Mouse (Mus musculus): ENCODE data around the gene Glyatl3.
A peak's percentile ranks its signal among the peaks of the same experiment; 100 is the strongest.

The Glyatl3 gene

GRCm38 (mm10) chr17:40914250-40914649, at the start of gene Glyatl3:
Gene Glyatl3 (minus strand): TSS chr17:40914350.
- DNase-seq (ENCODE audit: low read depth, low spot score) = no peak

- DNase-seq (ENCODE audit: low read depth, low spot score) = peak; percentile 6
Observed at GRCm38 (mm10) chr17:40948518-40948917, 34.4 kb upstream of the Glyatl3 start.

GRCm38 (mm10) chr17:40934420-40935231, 20.5 kb upstream of the Glyatl3 start, which contains the start of the genes Mut and Cenpq:
Gene Mut (plus strand): TSS chr17:40934685.
Gene Cenpq (minus strand): TSS chr17:40935047.
- peak; percentile 100 for DNase-seq (ENCODE audit: low read depth, low spot score)

DNA sequence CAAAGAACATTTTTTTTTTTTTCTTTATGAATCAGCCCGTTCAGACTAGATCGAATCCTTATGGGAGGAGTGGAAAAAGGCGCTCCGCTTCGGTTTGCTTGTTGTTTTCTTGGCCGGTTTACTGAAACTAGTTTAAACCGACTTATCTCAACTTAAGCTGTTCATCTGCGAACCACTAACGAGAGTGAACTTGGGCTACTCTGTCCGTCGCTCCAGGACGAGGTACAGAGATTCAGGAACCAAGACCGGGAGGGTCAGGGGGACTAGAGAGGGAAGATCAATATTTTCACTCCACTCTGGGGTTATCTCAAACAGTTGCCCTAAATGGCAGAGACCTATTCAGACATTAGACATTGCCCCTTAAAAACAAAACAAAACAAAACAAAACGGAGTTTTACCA, 19.8 kb upstream of the Glyatl3 start:
- DNase-seq (ENCODE audit: low read depth, low spot score) = no peak

GRCm38 (mm10) chr17:40915499-40915898, 1.3 kb upstream of the Glyatl3 start:
- no peak for DNase-seq (ENCODE audit: low read depth, low spot score)

DNA sequence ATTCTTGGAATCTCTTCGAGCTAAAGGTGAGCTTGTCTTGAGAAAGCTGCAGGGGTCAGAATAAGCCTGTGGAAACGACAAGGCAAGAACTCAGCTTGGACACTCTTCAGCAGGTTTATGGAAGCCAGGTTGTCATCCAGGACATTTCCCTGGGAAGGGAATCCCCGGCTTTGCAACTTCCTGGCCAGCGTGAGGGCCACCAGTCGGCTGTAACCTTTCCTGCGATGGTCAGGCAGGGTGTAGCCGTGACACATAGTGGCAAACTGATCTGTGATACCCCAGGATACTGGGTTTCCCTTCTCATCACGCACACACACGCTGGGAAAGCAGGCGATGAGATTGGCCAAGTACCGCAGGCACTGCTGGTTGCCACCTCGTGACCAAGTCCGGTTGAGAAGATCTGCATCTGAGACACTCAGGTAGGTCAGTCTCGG, 9.4 kb downstream of the Glyatl3 start:
- peak; percentile 51 for DNase-seq (ENCODE audit: low read depth, low spot score)

DNA sequence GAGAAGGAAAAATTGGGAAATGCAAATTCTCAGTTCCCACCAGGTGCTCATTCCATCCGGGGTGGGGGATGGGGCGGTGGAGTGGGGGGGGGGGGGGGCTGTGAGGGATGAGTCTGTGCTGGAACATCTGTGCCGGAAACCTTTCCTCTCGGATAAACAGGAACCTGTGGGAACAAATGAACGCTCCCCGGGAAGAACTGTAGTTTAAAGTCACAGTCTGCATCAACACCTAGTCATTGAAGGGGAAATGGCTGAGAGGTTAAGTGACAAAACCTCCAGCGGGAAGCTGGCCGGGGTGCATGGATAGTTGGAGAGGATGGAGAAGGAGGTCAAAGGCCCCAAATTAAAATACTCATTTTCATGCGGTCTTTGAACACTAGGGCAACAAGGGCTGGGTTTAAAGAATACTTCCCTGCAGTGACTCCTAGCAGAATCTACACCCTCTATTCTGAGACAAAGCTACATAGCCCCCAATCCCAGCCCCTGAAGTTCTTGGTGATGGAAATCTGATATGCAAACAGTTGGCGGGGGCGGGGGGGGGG, 10.0 kb downstream of the Glyatl3 start:
- no peak for DNase-seq (ENCODE audit: low read depth, low spot score)

DNA sequence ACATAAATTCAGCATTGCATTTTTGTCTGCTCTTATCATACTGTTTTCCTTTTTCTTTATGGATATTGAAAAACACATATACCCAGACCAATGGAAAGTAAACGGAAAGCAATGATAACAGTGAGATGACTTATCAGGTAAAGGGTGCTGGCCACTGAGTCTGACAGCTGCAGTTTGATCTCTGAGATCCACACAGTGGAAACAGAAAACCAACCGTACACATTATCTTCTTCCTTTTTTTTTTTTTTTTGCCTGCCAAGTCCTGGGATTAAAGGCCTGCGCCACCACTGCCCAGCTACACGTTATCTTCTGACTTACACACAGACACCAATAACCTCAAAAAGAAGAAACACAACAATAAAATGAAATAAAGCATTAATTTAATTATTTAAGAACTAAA, 10.8 kb downstream of the Glyatl3 start:
- DNase-seq (ENCODE audit: low read depth, low spot score) = no peak

DNA sequence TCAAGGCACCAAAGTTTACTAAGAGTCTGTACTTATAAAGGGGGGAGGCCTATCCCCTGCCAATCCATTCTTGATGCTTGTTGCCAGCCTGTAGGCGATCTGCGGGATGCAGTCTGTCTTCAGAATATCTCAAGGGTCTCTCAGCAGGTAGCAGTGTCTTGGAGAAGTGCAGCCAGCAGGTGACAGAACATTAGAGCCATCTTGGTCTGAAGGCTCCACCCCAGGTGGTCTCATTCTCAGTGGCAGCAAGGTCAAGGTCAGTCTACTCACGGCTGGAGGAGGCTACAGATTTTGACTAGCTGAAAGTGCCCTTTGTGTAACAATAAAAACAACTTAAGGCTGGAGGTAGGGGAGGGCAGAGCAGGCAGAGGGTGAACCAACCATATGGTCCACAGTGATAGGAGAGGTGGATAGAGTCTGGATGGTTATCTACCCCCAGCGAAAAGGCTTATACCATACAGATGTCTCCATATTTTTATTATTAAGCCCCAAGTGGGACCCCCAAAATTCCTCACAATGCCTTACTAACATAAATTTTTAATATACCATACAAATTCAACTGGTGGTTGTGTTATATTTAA, 14.3 kb downstream of the Glyatl3 start:
- DNase-seq (ENCODE audit: low read depth, low spot score) = no peak

DNA sequence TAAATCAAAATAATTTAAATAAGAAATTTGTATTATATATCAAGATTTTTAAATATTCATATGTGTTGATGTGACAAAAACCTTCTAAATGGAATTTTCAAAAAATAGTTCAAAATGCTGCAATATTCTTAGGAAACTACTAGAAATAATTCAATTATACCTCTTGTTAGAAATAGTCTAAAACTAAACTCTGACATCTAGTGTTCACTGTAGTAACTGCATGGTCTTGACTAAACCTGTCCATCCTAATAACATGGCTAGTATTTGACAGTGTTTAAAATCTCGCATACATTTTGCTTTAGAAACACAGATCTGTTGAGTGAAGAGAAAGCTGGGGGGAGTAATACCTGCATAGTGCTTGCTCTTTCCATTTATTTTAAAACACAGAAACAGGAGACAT, 17.3 kb downstream of the Glyatl3 start:
- peak; percentile 28 for DNase-seq (ENCODE audit: low read depth, low spot score)

DNA sequence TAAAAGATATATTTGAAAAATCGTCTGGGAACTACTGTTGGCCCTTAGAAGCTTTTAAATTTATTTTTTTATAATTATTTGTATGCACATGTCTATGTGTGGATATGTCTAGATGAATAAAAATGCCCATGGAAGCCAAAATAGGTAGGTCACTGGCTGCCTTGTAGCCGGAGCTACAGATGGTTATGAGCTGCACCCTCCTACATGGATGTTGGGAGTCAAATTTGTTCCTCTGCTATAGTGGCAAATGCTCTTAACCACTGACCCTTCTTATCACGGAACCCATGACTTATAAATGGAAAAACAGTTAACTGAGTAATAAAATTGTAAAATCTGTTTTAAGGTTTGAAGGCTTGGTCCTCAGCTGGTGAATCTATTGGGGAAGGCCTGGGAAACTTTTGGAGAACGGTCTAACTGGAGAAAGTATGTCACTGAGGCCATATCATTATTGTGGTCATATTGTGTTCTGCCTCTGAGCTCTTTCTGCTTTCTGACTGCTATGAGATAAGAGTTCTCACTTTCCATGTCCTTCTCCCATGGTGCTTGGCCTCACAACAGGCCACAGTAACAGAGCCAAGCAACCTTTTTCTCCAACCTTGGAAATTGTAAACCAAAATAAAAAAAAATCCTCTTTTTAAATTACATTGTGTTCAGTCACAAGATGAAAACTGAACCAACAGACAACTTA, 26.2 kb downstream of the Glyatl3 start:
- no peak for DNase-seq (ENCODE audit: low read depth, low spot score)

DNA sequence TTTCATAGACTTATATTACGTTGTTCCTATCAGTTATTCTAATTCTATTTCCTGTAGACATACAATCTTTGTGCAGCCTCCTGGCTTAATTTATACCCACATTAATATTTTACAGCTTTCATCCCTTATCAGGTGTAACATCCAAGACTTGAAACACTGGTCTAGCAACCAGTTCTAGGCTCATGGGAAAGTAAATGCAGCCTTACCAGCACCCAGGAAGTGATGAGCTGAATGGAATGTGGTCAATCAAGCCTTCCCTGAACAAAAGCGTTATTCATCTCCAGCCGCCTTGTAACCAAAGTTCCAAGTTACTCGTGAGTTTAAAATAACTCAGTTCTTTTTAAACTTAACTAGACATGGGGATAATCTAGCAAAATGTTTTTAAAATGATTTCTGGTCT, 29.0 kb downstream of the Glyatl3 start:
- no peak for DNase-seq (ENCODE audit: low read depth, low spot score)

DNA sequence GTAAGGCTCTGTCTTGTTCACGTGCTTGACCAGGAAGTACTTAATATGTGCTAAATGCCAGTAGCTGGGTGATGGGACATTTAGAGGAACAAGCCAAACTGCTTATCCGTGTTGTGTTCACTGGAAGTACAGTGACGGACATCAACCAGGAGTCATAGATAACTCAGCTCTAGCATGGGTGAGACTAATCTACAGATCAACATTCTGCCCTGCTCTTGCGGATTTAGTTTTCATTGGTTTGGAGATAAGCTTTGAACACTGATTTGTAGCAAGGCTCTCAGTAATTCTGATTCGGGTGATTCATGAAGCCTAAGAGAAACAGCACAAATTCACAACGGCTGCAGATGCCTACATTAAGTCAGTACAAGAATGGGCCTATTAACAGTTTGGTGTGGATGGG, 32.0 kb downstream of the Glyatl3 start:
- no peak for DNase-seq (ENCODE audit: low read depth, low spot score)

DNA sequence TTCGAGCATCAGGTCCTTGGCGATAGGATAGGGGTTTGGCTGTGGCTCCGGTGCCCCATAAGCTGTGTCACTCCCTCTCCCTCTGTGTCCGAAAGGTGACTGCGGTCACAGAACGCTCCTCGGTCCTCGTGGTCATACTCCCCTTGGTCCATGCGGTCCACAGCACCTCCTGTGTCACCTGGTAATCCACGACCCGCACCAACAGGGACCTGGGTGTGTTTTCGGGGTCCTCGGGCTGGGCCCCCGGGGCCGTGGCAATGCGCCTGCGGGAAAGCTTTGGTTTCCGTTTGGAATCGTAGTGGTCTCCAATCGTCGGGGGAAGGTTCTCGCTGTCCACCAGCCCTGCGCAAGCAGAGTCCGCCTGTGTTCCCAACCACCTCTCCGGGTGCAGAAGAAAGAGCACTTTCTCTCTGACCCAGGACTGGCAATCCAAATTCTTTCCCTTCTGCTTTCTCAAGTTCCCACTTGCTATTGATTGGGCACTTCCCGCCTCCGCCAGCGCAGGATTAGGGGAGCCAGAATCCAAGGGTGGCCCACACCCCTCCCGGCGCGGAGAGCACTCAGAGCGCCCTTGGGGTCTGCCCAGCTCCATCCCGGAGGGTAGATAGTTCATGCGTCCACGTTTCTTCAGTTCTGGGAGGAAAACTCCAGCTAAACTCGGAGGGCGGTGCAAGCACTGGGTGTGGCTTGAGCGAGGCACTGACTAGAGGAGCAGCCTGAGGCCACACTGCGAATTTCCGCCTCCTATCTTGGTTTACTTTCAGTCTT, 34.0 kb downstream of the Glyatl3 start, which contains the start of gene 9130008F23Rik:
TSS of gene 9130008F23Rik (minus strand) at position 636 of the 768 bp plus-strand sequence.
- DNase-seq (ENCODE audit: low read depth, low spot score) = peak; percentile 12

DNA sequence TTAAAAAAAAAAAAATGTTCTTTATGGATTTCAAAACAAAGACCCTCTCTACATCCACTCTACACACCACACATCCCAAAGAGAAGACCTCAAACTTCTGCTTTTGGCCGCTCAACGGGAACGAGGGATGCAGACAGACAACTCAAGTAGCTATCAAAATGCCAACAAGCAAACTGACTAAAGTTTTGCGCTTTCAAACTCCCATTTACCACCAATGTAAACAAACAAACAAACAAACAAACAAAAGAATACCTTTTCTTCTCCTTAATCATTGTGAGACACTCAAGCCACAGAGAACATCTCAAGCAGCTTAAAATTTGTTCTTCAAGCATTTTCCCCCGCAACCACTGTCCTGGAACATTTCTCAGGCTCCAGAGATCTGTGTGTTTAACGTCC, 34.6 kb downstream of the Glyatl3 start:
- no peak for DNase-seq (ENCODE audit: low read depth, low spot score)

GRCm38 (mm10) chr17:40877741-40878140, 36.4 kb downstream of the Glyatl3 start:
- DNase-seq (ENCODE audit: low read depth, low spot score) = no peak

DNA sequence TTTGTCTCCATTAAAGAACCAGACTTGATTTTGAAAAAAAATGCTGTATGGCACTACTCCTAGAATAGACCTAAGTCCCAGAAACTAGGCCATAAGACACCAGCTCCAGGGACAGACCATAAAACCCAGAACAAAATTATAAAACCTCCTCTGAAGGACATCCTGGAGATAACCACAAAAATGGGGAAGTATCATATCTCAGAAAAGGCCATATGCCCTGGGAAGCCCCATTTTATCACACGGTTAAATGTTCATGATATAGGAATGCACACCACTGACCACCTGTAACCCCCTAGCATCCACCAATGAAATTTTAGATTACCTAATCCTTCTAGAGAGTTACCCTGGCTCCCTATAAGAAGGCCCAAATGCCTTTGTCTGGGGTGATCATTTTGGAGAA, 38.6 kb downstream of the Glyatl3 start:
- DNase-seq (ENCODE audit: low read depth, low spot score) = no peak

GRCm38 (mm10) chr17:40874701-40875100, 39.4 kb downstream of the Glyatl3 start:
- no peak for DNase-seq (ENCODE audit: low read depth, low spot score)

DNA sequence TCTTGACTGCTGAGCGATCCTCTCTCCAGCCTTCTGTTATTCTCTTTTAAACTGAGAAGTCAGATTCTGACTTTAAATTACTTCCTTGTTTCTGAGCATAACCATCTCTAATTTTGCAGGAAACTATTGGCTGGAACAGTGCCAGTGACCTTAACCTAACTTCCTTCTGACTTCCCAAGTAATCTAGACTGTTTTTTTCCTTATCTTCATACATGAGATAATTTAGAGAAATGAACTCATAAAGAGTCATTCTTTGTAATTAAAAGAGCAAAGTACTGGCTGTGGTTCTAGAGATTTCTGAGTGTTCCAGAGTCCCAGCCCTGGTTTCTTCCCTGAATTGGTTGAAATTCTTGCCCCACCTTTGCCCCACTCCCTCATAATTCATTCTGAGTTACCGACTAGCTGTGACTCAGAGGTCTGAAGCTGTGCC, 40.6 kb downstream of the Glyatl3 start:
- no peak for DNase-seq (ENCODE audit: low read depth, low spot score)

GRCm38 (mm10) chr17:40872626-40873025, 41.5 kb downstream of the Glyatl3 start:
- DNase-seq (ENCODE audit: low read depth, low spot score) = no peak
